Mouse (Mus musculus) embryonic facial prominence, embryonic 14.5 days (tissue): ENCODE results near the gene Pde8b. TPM values are rescaled to one million over a fixed set of nuclear protein-coding genes. Genes with fewer than 3 reads are reported as not detected.

ENCODE experiments used
- ATAC-seq: fragments of 200-750 bp; cut with Nextera tagmentation; 2 replicates; pipeline ENCODE4 v1.8.0; 2017; ENCODE audit warnings: low read depth, moderate number of reproducible peaks, moderate TSS enrichment
- DNase-seq: peaks from one replicate; pipeline ENCODE4 v3.0.0-alpha.2; 2015; ENCODE audit warnings: low spot score
- H3K27ac ChIP-seq: fragments of 300-500 bp; sonication (generic); replicated peaks from 2 replicates; pipeline ENCODE4 v1.5.1; 2014; ENCODE audit warnings: low read depth, mild to moderate bottlenecking, low read length, moderate library complexity
- H3K27me3 ChIP-seq: fragments of 300-500 bp; sonication (generic); replicated peaks from 2 replicates; pipeline ENCODE4 v1.6.1; 2014; ENCODE audit warnings: low read length; ENCODE audit not compliant: control insufficient read depth, insufficient read depth
- H3K36me3 ChIP-seq: fragments of 300-500 bp; sonication (generic); 2 replicates; pipeline ENCODE4 v1.6.1; 2014; ENCODE audit warnings: low read length, mixed read lengths; ENCODE audit not compliant: control insufficient read depth, insufficient read depth
- H3K4me1 ChIP-seq: fragments of 300-500 bp; sonication (generic); 2 replicates; pipeline ENCODE4 v1.6.1; 2014; ENCODE audit warnings: antibody characterized with exemption, low read length; ENCODE audit not compliant: control insufficient read depth, insufficient read depth
- H3K4me2 ChIP-seq: fragments of 300-500 bp; sonication (generic); 2 replicates; pipeline ENCODE4 v1.6.1; 2014; ENCODE audit warnings: low read depth, mild to moderate bottlenecking, low read length, moderate library complexity, mixed read lengths
- H3K4me3 ChIP-seq: fragments of 300-500 bp; sonication (generic); 2 replicates; pipeline ENCODE4 v1.5.1; 2014; ENCODE audit warnings: low read depth, mild to moderate bottlenecking, low read length
- H3K9ac ChIP-seq: fragments of 300-500 bp; sonication (generic); 2 replicates; pipeline ENCODE4 v1.6.1; 2014; ENCODE audit warnings: low read depth, mild to moderate bottlenecking, low read length, moderate library complexity, mixed read lengths
- H3K9me3 ChIP-seq: fragments of 300-500 bp; sonication (generic); 2 replicates; pipeline ENCODE4 v1.6.1; 2016; ENCODE audit warnings: low read length; ENCODE audit not compliant: control insufficient read depth
- WGBS: fragments of 180-500 bp; shearing (Covaris S2); extraction: QIAGEN DNeasy Blood & Tissue Kit; methylation state at CpG from one replicate; pipeline ENCODE4 v1.1.7; 2014; 5-methylcytosine and 5-hydroxymethylcytosine counted together
- polyA plus RNA-seq: library from polyadenylated mRNA; unstranded; fragments of >200 nt; fragmentation: Nextera tagmentation; extraction: Ambion mirVana; gene quantifications from 2 replicates; pipeline ENCODE4 v1.2.1, GENCODE M21; 2014

Gene Pde8b
- polyA plus RNA-seq, 1 experiment from 2014 or later: 4.7 TPM

DNA sequence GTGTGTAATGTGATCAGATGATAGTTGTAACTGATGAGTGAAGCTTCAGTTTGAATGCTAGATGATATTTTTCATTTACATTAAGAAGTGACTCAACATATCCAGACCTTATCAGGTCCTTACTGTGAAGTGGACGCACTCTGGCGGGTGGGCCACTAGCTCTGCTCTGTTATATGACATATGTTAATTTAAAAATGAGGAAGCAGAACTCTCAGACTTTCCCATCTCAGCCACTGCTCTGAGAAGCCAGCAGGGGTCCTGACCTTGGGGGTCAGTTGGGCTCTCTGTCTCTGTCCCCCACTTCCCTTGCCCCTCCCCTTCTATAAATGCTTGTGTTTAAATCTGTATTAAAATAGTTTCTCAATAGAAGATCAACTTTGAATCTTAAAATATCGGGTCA is 172.4 kb downstream of the Pde8b start:
- Histone ChIP-seq H3K27me3 (no peaks in the 10 kb centered on the region), H3K27ac (no peak overlapping the region), H3K4me3 (no peak overlapping the region), H3K9me3 (no peaks in the 10 kb centered on the region), H3K4me2 (no peak overlapping the region), H3K9ac (no peak overlapping the region), H3K36me3 (no peaks in the 10 kb centered on the region), H3K4me1 (no peaks in the 10 kb centered on the region)
- no peak for ATAC-seq
- DNase-seq: no peak
- 89% methylated on average over 3 of the region's 3 CpGs for WGBS

GRCm38 (mm10) chr13:95076142-95076541 is 174.0 kb downstream of the Pde8b start:
- no peak overlapping the region for H3K27ac ChIP-seq
- ATAC-seq: no peak
- no peaks in the 10 kb centered on the region for H3K27me3 ChIP-seq
- H3K4me3 ChIP-seq: no peak overlapping the region
- no peaks in the 10 kb centered on the region for H3K36me3 ChIP-seq
- no peak overlapping the region for H3K9ac ChIP-seq
- H3K9me3 ChIP-seq: 0 out of 2 replicates have a peak, but pooled peaks cover 4% of the 10 kb centered on the region
- no peak overlapping the region for H3K4me2 ChIP-seq
- no peaks in the 10 kb centered on the region for H3K4me1 ChIP-seq
- no peak for DNase-seq
- 61% methylated on average over 2 of the region's 2 CpGs for WGBS

DNA sequence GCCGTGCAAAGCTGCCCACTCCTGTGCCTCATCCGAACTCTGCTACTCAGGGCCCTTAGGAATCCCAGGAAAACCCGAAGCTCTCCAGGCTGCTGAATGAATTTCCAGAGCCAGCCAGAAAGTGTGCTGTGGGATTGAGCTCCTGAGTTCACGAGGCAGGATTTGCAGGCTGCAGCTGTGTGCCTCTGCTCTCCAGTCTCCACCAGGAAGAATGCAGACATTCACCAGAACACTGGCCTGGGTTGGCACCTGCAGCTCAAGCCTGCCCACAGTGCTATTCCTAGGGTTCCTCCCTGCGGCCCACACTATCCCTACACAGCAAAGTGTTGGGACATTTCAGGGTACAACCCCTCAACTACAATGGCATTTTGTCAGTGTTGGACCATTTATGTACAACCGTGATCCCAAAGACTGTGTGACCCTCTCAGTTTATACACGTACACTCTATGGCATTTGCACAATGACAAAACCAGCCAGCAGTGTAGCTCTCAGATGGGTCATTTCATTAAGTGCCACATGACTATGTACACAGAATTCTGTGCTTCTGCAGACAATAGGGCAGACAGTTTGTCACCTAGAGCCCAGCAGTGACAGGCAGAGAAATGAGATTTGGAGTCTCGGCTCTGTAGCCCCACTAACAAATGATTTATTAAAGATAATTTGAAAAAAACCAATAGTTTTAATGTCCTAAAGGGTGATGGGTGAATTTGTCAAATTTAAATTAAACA is 176.5 kb downstream of the Pde8b start:
- H3K9me3 ChIP-seq: 0 out of 2 replicates have a peak, but pooled peaks cover 4% of the 10 kb centered on the region
- WGBS: 69% methylated on average over 8 of the region's 8 CpGs
- no peak overlapping the region for H3K4me3 ChIP-seq
- H3K27me3 ChIP-seq: no peaks in the 10 kb centered on the region
- no peak overlapping the region for H3K27ac ChIP-seq
- ATAC-seq (0 out of 2 replicates have a peak, but pooled peaks have one; percentile 30), DNase-seq (peak; percentile 26)
- H3K4me1 ChIP-seq: no peaks in the 10 kb centered on the region
- no peak overlapping the region for H3K4me2 ChIP-seq
- H3K9ac ChIP-seq: no peak overlapping the region
- H3K36me3 ChIP-seq: no peaks in the 10 kb centered on the region

DNA sequence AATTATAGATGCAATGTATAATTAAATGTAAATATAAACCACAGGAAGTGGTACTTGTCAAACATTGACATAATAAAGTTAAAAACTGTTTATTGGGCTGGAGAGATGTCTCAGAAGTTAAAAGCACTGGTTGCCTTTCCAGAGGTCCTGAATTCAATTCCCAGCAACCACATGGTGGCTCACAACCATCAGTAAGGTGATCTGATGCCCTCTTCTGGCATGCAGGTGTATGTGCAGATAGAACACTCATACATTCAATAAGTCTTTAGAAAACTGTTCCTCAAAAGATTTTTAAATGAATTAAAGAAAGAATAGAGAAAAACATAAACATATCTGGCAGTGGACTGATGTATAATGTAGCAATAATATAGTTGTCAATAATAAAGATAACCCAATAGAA is 179.9 kb downstream of the Pde8b start:
- no peaks in the 10 kb centered on the region for H3K27me3 ChIP-seq
- H3K27ac ChIP-seq: no peak overlapping the region
- H3K4me2 ChIP-seq: no peak overlapping the region
- DNase-seq (no peak), ATAC-seq (no peak)
- no peaks in the 10 kb centered on the region for H3K4me1 ChIP-seq
- no peak overlapping the region for H3K9ac ChIP-seq
- H3K9me3 ChIP-seq: 0 out of 2 replicates have a peak, but pooled peaks cover 4% of the 10 kb centered on the region
- no peaks in the 10 kb centered on the region for H3K36me3 ChIP-seq
- no peak overlapping the region for H3K4me3 ChIP-seq

- DNase-seq: peak; percentile 33
- 63% methylated on average over 6 of the region's 6 CpGs for WGBS
Measured at GRCm38 (mm10) chr13:95067854-95068253, 182.3 kb downstream of the Pde8b start.

GRCm38 (mm10) chr13:95063390-95064017 is 186.6 kb downstream of the Pde8b start:
- Histone ChIP-seq H3K27ac (no peak overlapping the region), H3K36me3 (no peaks in the 10 kb centered on the region), H3K9me3 (no peaks in the 10 kb centered on the region), H3K27me3 (no peaks in the 10 kb centered on the region), H3K9ac (no peak overlapping the region), H3K4me3 (no peak overlapping the region), H3K4me2 (no peak overlapping the region), H3K4me1 (no peaks in the 10 kb centered on the region)
- DNase-seq (no peak), ATAC-seq (no peak)
- WGBS: 69% methylated on average over 4 of the region's 4 CpGs

More at GRCm38 (mm10) chr13:95067854-95068253, 182.3 kb downstream of the Pde8b start:
- H3K9ac ChIP-seq: no peak overlapping the region
- no peak overlapping the region for H3K4me2 ChIP-seq
- H3K36me3 ChIP-seq: no peaks in the 10 kb centered on the region
- no peak overlapping the region for H3K4me3 ChIP-seq
- H3K4me1 ChIP-seq: no peaks in the 10 kb centered on the region
- no peaks in the 10 kb centered on the region for H3K27me3 ChIP-seq
- H3K9me3 ChIP-seq: 0 out of 2 replicates have a peak, but pooled peaks cover 4% of the 10 kb centered on the region
- H3K27ac ChIP-seq: no peak overlapping the region
- no peak for ATAC-seq

GRCm38 (mm10) chr13:95058885-95059284 is 191.3 kb downstream of the Pde8b start:
- 70% methylated on average over 4 of the region's 4 CpGs for WGBS
- Histone ChIP-seq H3K36me3 (no peaks in the 10 kb centered on the region), H3K4me3 (no peak overlapping the region), H3K9ac (no peak overlapping the region), H3K9me3 (no peaks in the 10 kb centered on the region), H3K27me3 (no peaks in the 10 kb centered on the region), H3K4me1 (no peaks in the 10 kb centered on the region), H3K4me2 (no peak overlapping the region), H3K27ac (no peak overlapping the region)
- DNase-seq (no peak), ATAC-seq (no peak)

DNA sequence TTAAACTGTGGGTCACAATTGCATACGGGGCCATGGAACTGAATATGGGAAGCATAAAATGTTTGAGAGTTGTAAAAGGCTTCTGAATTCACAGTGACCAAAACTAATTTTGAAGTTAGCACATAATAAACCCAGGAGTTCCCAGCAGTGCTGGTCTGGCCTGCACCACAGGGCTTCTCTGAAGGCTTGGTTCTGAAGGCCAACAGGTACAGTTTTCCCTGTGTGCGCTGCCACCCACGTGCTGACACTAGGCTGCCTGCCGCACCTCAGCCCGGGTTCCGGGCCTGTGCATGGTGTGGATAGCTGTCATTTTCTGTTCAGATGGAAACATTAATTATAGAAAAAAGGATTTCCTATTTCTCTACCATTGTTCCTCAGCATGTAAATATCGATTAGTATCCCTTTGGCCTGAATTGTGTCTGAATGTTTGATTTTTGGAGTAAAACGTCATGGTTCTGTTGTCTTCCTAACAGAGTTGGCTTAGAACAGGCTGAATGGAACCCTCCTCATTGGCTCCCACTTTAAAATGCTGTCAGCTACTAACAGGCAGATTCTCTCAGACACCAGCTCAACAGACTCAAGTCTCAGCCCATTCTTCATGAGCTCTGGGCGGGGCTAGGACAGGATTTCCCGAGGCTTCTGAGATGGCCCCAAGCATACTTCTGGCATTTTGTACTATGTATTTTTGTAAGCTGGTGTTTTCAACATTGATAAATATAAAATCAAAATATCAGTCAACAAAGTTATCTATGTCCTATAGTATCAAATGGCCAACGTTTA is 193.4 kb downstream of the Pde8b start:
- 72% methylated on average over 11 of the region's 11 CpGs for WGBS
- H3K9ac ChIP-seq: no peak overlapping the region
- H3K9me3 ChIP-seq: no peaks in the 10 kb centered on the region
- H3K4me1 ChIP-seq: no peaks in the 10 kb centered on the region
- H3K36me3 ChIP-seq: no peaks in the 10 kb centered on the region
- no peak for ATAC-seq
- no peak overlapping the region for H3K4me3 ChIP-seq
- no peak overlapping the region; the same call in 1 of the 2 replicates for H3K27ac ChIP-seq
- DNase-seq: no peak
- no peaks in the 10 kb centered on the region for H3K27me3 ChIP-seq
- no peak overlapping the region for H3K4me2 ChIP-seq
